Mouse (Mus musculus): ENCODE results near the gene B830017H08Rik. TPM values are rescaled to one million over a fixed set of nuclear protein-coding genes. Genes with fewer than 3 reads are reported as not detected.

The B830017H08Rik gene
- polyA plus RNA-seq, 1 experiment from 2014 or later, result 0.26 TPM

GRCm38 (mm10) chr16:17802456-17802838, 30.5 kb upstream of the B830017H08Rik start:
- WGBS, result 24% methylated on average over 18 of the region's 18 CpGs
- peak overlapping the region; percentile 36 for H3K4me3 ChIP-seq (replicated peaks)
- H3K9me3 ChIP-seq (replicated peaks), result no peaks in the 10 kb centered on the region
- peaks cover 91% of the 10 kb centered on the region for H3K27me3 ChIP-seq
- H3K36me3 ChIP-seq, result peaks cover 5% of the 10 kb centered on the region; the same call in 1 of the 2 replicates
- H3K27ac ChIP-seq, result no peak overlapping the region
- H3K4me1 ChIP-seq, result peaks cover 94% of the 10 kb centered on the region
- ATAC-seq (replicated peaks; ENCODE audit: low FRiP score), result no peak
- H3K4me2 ChIP-seq, result peak overlapping the region; percentile 64
- no peak overlapping the region for H3K9ac ChIP-seq

- H3K27me3 ChIP-seq, result peaks cover 88% of the 10 kb centered on the region
- peak overlapping the region; percentile 64 for H3K4me2 ChIP-seq
- H3K9me3 ChIP-seq (replicated peaks), result no peaks in the 10 kb centered on the region
- H3K4me3 ChIP-seq (replicated peaks), result peak overlapping the region; percentile 36
- 11% methylated on average over 83 of the region's 83 CpGs for WGBS
- H3K4me1 ChIP-seq, result peaks cover 94% of the 10 kb centered on the region
- peaks cover 5% of the 10 kb centered on the region; the same call in 1 of the 2 replicates for H3K36me3 ChIP-seq
- no peak overlapping the region for H3K27ac ChIP-seq
- ATAC-seq (replicated peaks; ENCODE audit: low FRiP score), result no peak
- H3K9ac ChIP-seq, result peak overlapping the region; percentile 25
Measured at GRCm38 (mm10) chr16:17802839-17803674, 29.9 kb upstream of the B830017H08Rik start.

- H3K9ac ChIP-seq, result peak overlapping the region; percentile 29; the same call in 1 of the 2 replicates
- no peak overlapping the region for H3K27ac ChIP-seq
- WGBS, result 28% methylated on average over 33 of the region's 33 CpGs
Measured at GRCm38 (mm10) chr16:17803675-17804448, 29.1 kb upstream of the B830017H08Rik start.

GRCm38 (mm10) chr16:17804449-17804912, 28.4 kb upstream of the B830017H08Rik start:
- H3K4me2 ChIP-seq, result peak overlapping the region; percentile 62
- no peaks in the 10 kb centered on the region for H3K9me3 ChIP-seq (replicated peaks)
- H3K9ac ChIP-seq, result peak overlapping the region; percentile 29; the same call in 1 of the 2 replicates
- peaks cover 5% of the 10 kb centered on the region; the same call in 1 of the 2 replicates for H3K36me3 ChIP-seq
- peak overlapping the region; percentile 34 for H3K4me3 ChIP-seq (replicated peaks)
- H3K27me3 ChIP-seq, result peaks cover 86% of the 10 kb centered on the region
- H3K4me1 ChIP-seq, result peaks cover 85% of the 10 kb centered on the region
- 8% methylated on average over 33 of the region's 33 CpGs for WGBS
- peak; percentile 42; the same call in 1 of the 2 replicates for ATAC-seq (replicated peaks; ENCODE audit: low FRiP score)
- H3K27ac ChIP-seq, result no peak overlapping the region

More at GRCm38 (mm10) chr16:17803675-17804448, 29.1 kb upstream of the B830017H08Rik start:
- Histone ChIP-seq H3K4me3 (replicated peaks) (peak overlapping the region; percentile 36), H3K9me3 (replicated peaks) (no peaks in the 10 kb centered on the region), H3K4me2 (peak overlapping the region; percentile 64), H3K4me1 (peaks cover 86% of the 10 kb centered on the region), H3K36me3 (peaks cover 5% of the 10 kb centered on the region; the same call in 1 of the 2 replicates), H3K27me3 (peaks cover 86% of the 10 kb centered on the region)
- 0 out of 2 replicates have a peak, but pooled peaks have one; percentile 3 for ATAC-seq (replicated peaks; ENCODE audit: low FRiP score)

- ATAC-seq (replicated peaks; ENCODE audit: low FRiP score), result no peak
- Histone ChIP-seq H3K4me1 (peaks cover 85% of the 10 kb centered on the region), H3K27ac (no peak overlapping the region), H3K9ac (no peak overlapping the region), H3K4me2 (peak overlapping the region; percentile 62), H3K9me3 (replicated peaks) (no peaks in the 10 kb centered on the region), H3K36me3 (peaks cover 5% of the 10 kb centered on the region; the same call in 1 of the 2 replicates), H3K4me3 (replicated peaks) (peak overlapping the region; percentile 34), H3K27me3 (peaks cover 85% of the 10 kb centered on the region)
- WGBS, result 23% methylated on average over 7 of the region's 7 CpGs
Measured at GRCm38 (mm10) chr16:17804982-17805381, 27.9 kb upstream of the B830017H08Rik start.

- ATAC-seq (replicated peaks; ENCODE audit: low FRiP score), result 0 out of 2 replicates have a peak, but pooled peaks have one; percentile 4
- Histone ChIP-seq H3K27ac (0 out of 2 replicates have a peak overlapping the region, but pooled peaks have one; percentile 34), H3K36me3 (peaks cover 5% of the 10 kb centered on the region; the same call in 1 of the 2 replicates), H3K9me3 (replicated peaks) (no peaks in the 10 kb centered on the region), H3K4me2 (peak overlapping the region; percentile 89), H3K4me1 (peaks cover 74% of the 10 kb centered on the region), H3K27me3 (peaks cover 83% of the 10 kb centered on the region), H3K9ac (peak overlapping the region; percentile 54), H3K4me3 (replicated peaks) (peak overlapping the region; percentile 49)
- WGBS, result 11% methylated on average over 50 of the region's 50 CpGs
Measured at GRCm38 (mm10) chr16:17806581-17807191, 26.2 kb upstream of the B830017H08Rik start.

- peak overlapping the region; percentile 34; the same call in 1 of the 2 replicates for H3K27ac ChIP-seq
Measured at GRCm38 (mm10) chr16:17807192-17808009, 25.5 kb upstream of the B830017H08Rik start.

GRCm38 (mm10) chr16:17809125-17809524, 23.8 kb upstream of the B830017H08Rik start:
- Histone ChIP-seq H3K9ac (no peak overlapping the region), H3K27me3 (peaks cover 64% of the 10 kb centered on the region), H3K9me3 (replicated peaks) (no peaks in the 10 kb centered on the region), H3K36me3 (no peaks in the 10 kb centered on the region), H3K4me1 (peaks cover 54% of the 10 kb centered on the region), H3K27ac (peak overlapping the region; percentile 33; the same call in 1 of the 2 replicates), H3K4me3 (replicated peaks) (no peak overlapping the region), H3K4me2 (no peak overlapping the region)
- ATAC-seq (replicated peaks; ENCODE audit: low FRiP score), result no peak
- 79% methylated on average over 4 of the region's 4 CpGs for WGBS

More at GRCm38 (mm10) chr16:17807192-17808009, 25.5 kb upstream of the B830017H08Rik start:
- peak; percentile 75 for ATAC-seq (replicated peaks; ENCODE audit: low FRiP score)
- Histone ChIP-seq H3K9me3 (replicated peaks) (no peaks in the 10 kb centered on the region), H3K9ac (peak overlapping the region; percentile 54), H3K4me3 (replicated peaks) (peak overlapping the region; percentile 49), H3K4me1 (peaks cover 68% of the 10 kb centered on the region), H3K36me3 (peaks cover 5% of the 10 kb centered on the region; the same call in 1 of the 2 replicates), H3K27me3 (peaks cover 76% of the 10 kb centered on the region), H3K4me2 (peak overlapping the region; percentile 89)
- 5% methylated on average over 67 of the region's 73 CpGs for WGBS

GRCm38 (mm10) chr16:17809711-17810110, 23.2 kb upstream of the B830017H08Rik start:
- Histone ChIP-seq H3K4me3 (replicated peaks) (no peak overlapping the region), H3K27ac (peak overlapping the region; percentile 33), H3K9me3 (replicated peaks) (no peaks in the 10 kb centered on the region), H3K27me3 (peaks cover 64% of the 10 kb centered on the region), H3K9ac (no peak overlapping the region), H3K36me3 (no peaks in the 10 kb centered on the region), H3K4me2 (no peak overlapping the region), H3K4me1 (peaks cover 48% of the 10 kb centered on the region)
- ATAC-seq (replicated peaks; ENCODE audit: low FRiP score), result peak; percentile 23; the same call in 1 of the 2 replicates
- 31% methylated on average over 7 of the region's 7 CpGs for WGBS

- H3K27ac ChIP-seq, result no peak overlapping the region
- H3K27me3 ChIP-seq, result peaks cover 61% of the 10 kb centered on the region
- no peak for ATAC-seq (replicated peaks; ENCODE audit: low FRiP score)
- H3K36me3 ChIP-seq, result no peaks in the 10 kb centered on the region
- H3K9ac ChIP-seq, result no peak overlapping the region
- H3K4me3 ChIP-seq (replicated peaks), result no peak overlapping the region
- peaks cover 41% of the 10 kb centered on the region for H3K4me1 ChIP-seq
- H3K9me3 ChIP-seq (replicated peaks), result no peaks in the 10 kb centered on the region
- H3K4me2 ChIP-seq, result no peak overlapping the region
- 2% methylated on average over 5 of the region's 5 CpGs for WGBS
Measured at GRCm38 (mm10) chr16:17812120-17812519, 20.8 kb upstream of the B830017H08Rik start.
